Mouse (Mus musculus) thymus, postnatal 36 days (tissue): ENCODE data around the gene Lrrc58.
A peak's percentile ranks its signal among the peaks of the same experiment; 100 is the strongest.

Experiments used
- DNase-seq, 2 experiments: peaks; one replicate each; pipeline ENCODE4 v3.0.0; 2022; ENCODE audit warnings: mixed read lengths in 2 of 2

The Lrrc58 gene

DNA sequence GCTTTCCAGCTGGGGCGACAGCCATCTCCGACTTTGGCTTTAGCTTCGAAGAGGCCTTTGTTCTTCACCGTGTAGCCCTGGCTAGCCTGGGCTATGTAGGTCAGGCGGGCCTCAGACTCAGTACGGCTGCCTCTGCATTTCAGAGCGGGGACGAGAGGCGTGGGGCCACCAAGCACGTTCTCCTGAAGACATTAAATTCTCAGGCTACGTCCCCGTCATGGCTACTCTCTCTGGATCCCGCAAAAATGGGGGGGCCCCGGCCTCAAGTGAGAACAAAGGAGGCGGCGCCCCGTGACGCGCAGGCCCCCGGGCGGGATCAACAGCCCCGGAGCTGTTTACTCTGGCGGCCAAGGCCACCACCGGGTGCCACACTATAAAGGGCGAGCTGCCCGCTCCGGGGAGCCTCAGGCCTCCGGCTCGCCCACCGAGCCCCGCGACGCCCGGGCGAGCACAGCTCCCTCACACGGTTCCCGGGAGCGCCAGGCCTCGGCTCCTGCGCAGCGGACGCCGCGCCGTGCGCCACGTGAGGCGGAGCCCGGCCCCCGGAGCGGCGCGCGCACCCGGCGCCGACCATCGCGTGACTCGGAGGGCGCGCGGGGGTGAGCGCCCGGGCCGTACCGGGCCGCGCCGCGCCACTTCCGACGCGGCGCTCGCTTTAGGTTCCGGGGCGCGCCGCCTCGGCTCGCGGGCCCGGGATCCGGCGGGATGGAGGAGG, at the start of gene Lrrc58:
Gene Lrrc58 (plus strand): TSS at position 599 of the 715 bp plus-strand sequence.
- peak; percentile 86 to 89 for DNase-seq

DNA sequence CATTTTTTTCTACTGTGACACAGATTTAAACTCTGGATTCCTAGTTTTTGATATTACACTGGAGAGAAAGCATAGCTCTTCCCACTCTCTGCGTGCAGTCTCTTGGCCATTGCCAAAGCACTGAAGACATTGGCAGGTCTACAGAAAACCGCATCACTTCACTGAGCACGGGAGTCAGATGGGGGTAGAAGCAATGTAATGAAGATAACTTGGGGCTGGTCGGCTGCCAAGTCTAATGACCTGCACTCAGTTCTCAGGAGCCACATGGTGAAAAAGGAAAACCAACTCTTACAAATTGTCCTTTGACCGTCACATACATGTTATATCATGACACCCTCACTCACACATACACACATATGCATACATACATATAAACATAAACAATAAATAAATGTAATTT, 44.2 kb upstream of the Lrrc58 start:
- DNase-seq, result no peak

DNA sequence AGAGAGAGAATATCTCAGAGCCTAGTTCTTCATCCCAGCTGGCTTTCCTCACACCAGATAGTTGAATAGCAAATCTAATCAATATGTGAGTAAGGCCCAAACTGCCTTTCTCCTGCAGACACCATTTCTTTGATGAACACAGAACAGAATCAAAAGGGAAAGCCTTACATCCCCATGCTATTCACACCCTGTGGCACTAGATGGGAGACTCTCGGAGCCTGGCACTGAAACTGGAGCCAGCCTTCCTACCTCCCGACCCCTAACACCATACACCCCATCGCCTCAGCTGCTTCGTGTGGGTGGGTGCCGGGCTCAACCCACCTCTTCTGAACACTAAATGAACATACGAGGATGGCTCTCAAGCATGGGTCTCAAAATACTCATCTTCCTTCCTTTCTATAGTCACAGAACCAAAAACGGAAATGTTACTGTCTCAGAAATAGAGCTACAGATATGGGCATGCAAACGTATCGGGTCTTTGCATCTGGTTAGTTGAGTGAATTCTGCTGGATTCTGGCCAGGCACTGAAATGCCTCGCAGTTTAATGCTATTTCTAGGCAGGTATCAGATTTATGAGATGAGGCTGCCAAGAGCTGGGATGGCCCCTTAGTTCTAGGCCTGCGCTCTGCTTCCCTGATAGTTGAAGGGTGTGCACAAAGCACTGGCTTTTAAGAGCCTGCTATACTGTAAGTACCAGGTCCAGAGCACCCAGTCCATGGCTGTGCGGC, 43.2 kb upstream of the Lrrc58 start:
- no peak for DNase-seq

DNA sequence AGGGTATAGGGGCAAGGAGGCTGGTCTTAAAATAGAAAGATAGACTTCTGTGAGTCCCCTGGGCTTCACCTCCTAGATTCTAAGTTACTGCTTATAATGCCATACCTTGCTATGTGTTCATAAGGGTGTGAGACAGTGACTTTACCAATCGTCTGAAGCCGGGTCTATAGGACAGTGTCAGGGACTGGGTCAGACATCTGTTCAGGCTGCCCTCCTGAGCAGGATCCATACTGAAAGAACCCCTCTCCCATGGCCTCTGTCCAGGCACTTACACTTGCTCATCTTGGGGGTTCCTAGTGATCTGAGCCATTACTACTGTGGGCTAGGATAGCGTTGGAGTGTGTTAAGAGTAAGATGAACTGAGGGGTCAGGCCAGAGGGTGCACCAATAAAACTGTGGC, 41.9 kb upstream of the Lrrc58 start:
- DNase-seq, result no peak

DNA sequence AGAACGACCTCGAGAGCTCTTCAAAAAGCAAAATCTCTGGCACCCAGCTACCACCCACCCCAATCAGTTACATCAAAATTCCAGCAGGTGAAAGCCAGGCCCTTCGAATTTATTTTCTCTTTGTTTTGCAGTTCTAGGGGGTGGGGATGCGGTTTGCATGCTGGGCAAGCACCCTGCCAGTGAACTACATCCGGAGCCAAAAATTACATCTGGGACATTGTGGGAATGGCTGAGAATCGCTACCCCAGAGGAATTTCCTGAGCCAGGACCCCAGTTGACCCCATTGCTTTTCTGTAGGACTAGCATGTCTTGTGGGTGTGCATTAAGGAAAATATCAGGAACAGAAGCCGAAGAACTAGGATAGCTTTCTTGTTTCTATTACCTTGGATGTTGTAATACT, 37.1 kb upstream of the Lrrc58 start:
- no peak for DNase-seq

DNA sequence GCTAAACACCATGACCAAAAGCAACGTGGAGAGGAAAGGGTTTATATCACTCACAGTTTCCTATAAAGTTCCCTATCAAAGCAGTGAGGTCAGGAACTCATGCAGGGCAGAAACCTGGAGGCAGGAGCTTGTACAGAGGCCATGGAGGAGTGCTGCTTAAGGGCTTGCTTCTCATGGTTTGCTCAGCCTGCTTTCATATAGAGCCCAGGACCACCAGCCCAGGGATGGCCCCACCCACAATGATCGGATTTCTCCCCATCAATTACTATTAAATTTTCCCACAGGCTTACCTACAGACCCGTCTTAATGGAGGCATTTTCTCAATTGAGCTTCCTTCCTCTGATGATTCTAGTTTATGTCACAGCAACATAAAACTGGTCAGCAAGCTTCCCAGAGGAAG, 30.6 kb upstream of the Lrrc58 start:
- DNase-seq, result no peak

DNA sequence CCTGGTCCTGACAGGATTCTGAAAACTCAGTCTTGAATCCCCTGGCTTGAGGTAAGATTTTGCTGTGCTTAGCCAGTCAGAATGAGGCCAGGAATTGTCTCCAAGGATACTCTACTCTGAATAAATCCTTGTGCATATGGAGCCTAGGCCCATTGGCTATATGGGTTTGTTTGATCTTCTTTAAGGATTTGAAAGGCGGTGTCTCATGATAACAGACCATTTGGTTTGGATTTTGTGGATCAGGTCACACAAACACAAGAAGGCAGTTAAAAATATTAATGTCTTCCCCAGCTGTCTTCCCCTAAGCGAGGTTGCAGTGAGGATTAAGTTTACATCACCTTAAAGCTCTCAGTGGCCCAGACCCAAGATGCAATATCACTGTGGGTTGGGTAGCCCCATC, 25.8 kb upstream of the Lrrc58 start:
- no peak for DNase-seq

DNA sequence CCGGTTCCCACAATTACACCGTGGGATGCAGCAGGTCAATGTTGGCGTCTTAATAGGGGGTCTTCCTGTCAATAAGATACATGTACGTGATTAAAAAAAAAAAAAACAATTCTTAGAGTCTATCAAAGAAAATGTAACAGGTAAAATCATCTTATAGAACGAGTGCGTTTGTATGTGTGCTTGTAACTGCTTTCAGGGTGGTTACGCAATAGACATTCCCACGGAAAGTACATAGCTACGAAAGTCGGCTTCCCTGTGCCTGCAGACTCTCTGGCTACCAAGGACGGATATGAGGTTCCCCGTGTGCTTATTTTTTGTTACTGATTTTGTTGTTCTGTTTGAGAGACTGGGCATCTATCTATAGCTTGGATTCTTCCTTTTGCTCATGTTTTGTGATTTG, 24.4 kb upstream of the Lrrc58 start:
- no peak for DNase-seq

DNA sequence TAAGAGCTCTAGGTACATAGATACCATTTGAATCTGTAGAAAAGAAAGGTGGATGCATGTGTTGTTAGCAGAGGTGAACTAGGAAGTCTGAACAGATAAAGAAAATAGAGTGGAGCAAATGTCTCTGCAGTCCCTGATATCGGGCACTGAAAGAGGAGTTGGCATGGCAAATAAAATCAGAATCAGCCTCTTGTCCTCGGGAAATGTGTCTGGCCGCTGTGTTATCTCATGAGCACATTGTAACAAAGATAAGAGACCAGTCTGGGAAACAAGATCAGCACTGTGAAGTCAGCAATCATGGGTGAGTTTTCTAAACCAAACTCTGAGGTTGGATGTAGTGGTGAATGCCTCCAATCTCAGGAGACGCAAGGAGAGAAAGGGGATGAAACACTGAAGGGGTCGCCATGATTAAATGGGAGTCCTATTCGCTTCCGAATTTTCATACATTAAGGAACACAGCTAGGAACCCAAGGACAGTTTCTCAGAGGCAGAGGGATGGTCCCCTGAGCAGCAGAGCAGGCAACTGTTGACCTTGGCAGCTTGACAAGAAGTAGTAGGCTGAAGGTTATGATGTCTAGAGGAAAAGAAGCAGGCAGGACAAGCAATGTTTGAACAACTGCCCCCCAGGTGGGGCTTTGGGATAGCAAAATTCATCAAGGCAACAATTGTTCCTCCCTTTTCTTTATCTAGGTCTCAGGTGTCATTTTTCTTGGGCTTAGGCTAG, 22.8 kb upstream of the Lrrc58 start:
- DNase-seq, result no peak

DNA sequence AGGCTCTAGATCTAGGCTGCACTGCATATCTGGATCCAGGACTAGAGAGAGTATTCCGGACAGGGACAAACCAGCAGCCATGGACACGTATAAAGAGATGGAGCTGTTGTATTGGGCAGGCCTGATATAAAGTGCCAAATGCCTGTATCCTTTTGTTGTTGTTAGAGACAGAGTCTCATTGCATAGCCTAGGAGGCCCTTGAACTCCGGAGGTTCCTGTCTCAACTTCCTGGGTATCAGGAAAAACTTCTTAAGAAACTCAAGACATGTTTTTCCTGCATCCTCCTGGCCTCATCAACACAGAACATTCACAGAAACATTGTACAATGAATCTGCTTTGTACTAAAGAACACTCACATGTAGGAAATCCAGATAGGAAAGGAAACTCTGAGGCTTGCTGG, 21.1 kb upstream of the Lrrc58 start:
- no peak for DNase-seq

DNA sequence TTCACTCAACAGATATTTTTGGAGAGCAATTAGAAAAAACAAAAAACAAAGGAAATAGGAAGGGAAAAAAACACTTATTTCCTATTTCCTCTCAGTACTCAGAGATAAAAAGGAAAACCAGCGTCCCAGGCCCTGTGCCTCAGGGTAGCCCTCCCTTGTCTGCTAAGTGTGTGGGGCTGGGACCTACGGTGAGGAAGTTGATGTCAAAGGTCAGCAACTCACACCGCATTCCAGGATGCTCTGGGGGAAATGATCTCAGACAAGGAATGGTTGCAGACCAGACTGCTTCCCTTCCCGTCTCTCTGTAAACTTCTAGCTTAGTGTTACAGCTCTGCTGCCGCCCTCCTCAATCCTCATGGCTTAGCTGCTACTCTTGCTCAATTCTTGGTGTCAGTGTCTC, 16.8 kb upstream of the Lrrc58 start:
- no peak for DNase-seq

DNA sequence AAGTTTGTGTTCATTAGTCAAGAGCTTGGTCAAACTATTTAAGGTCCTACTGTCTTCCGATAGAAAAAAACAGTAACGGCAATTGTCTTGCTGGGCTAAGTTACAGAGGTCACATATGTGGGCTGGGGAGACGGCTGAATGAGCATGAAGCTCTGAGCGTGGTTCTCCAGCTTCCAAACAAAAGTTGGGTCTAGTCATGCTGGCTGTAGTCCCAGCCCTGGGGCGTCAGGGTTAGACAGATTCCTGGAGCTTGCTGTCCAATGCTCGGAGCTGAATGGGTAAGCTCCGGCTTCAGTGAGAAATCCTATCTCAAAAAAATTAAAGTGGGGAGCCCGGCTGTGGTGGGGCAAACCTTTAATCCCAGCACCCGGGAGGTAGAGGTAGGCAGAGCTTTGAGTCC, 14.9 kb upstream of the Lrrc58 start:
- DNase-seq, result no peak

DNA sequence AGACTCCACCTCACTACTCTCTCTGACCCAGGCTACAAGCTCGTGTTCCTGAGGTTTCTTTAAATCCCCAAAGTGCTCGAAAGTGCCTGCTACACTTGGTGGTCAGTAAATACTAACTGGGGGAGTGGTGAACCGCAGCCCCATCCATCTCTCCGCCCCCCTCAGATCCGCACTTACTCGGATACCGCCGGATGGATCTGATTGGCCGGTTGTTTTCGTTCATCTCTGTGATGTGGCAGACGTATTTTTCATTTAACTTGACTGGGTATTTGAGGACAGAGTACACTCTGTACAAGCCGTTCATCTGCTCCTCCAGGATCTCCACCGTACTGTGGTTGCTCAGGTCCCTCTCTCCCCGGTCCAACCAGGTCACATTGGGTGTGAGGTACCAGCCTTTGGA, 14.1 kb upstream of the Lrrc58 start:
- DNase-seq, result no peak

DNA sequence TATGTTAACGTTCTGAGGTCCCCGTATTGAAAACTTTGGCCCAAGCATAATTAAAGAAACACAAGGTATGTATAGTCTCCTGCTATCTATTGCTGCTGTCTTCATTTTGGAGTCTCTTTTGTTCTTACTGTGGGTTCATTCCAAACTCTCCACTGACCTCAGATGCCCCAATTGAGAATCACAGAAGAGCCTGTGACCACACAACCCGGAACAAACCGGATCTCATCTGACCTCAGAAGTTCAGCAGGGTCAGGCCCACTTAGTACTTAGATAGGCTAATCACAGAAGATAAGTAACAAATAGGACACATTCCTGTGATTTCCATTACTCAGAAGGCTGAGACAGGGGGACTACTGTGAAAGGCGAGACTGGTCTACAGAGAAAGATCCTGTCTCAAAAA, 13.6 kb upstream of the Lrrc58 start:
- DNase-seq, result no peak

DNA sequence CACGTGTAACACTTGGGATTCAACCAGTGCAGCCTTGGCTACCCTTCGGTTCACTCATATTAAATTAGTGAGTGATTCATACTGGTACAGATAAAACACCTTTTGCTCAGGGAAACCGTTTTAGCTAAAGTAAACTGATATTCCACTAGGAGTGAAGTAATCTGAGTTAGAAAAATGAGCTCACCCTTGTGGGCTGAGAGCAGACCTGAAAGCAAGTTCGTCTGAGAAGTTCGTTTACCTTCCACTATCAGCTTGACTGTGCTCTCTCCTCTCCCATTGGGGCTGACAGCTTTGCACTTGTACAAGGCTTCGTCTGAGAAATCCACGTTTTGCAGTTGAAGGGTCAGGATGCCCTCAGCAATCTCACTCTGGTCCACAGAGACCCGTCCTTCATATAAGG, 12.6 kb upstream of the Lrrc58 start:
- no peak for DNase-seq

DNA sequence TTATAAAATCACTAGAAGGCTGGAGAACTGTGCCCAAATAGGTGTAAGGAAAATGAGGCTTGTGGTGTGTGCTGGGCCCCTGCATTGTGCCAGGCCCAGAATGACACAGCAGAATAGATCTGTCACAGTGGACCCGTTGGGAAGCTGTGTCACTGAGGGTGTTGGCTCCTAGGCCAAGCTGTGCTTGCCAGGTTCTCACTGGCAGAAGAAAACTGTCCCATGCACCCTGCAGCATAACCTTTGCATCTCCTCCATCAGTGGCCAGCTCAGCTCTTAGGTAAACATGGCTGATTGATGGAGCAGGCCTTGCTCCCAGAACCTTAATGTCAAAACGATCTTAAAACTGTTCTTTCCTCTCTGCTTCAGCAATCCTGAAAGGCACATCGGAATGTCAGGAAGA, 11.9 kb upstream of the Lrrc58 start:
- DNase-seq, result no peak

DNA sequence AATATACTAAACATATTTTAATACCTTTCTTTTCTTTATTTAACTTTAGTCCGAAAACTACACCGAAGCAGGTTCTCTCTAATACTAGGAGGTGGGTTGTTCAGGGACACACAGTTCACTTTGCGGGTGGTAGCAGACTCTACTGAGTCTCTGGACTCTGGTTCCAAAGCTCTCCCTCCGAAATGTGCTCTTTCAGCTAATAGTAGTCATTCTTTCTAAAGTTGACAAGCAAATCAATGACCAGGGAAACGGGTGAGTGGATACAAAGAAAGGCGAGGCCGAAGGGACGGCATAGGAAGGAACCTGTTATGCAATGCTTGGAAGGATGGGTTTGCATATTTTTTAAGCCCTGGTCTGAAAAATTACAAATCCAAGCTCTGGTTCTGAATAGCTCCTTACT, 10.7 kb upstream of the Lrrc58 start:
- DNase-seq, result no peak

DNA sequence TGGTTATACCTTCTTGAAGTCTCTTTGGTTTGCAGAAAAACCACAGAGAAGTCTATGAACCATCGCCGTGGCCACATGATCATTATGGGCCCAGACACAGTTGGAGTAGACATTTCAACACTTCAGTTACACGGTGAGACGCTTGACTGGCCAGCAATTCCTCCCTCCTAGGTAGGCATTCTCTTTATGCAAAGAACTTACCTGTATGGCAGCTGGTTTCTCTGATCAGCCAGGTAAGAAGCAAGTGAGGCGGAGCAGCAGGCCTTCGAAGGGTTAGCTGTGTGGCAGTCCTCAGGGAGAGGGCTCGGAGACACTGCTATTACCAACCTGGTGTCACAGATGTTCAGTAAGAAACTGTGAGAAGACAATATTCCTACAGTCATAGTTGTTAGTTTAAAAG, 8.0 kb upstream of the Lrrc58 start:
- no peak for DNase-seq

DNA sequence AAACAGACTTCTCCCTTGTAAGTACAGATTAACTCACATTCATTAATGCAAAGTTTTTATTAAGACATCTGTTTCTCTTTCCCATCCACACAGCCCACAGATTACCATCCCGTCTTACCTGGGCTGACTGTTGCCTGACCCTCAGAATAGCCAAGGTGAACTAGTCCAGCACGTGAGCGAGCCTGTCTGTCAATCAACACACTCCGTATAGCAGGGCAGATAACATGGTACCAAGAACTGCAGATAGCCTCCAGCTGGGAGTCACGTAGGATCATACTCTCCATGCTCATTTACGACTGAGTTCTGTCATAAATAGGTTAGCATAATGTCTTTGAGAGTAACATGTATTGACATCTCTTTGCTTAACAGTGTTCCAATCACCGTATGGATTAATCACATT, 7.2 kb upstream of the Lrrc58 start, which contains the start of gene Gm36028:
Gene Gm36028 (minus strand): TSS at position 118 of the 400 bp plus-strand sequence.
- DNase-seq, result no peak

DNA sequence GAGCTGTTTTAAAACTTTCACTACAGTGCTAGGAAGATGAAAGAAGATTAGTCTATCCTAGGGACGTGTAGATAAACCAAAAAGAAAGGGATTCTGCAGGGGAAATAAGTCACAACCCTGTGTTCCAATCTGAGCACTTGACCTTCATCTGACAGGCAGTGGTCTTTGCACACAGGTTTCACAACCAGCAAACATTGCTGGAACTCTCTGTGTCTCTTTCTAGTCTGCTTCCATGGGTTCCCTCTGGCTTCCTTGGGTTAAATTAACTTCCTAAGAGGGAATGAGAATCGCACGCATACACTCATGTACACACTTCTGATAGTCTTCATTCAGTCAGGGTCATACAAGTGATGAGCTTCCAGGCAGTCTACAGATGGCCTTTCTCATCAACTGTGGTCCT, 4.3 kb upstream of the Lrrc58 start:
- no peak for DNase-seq

DNA sequence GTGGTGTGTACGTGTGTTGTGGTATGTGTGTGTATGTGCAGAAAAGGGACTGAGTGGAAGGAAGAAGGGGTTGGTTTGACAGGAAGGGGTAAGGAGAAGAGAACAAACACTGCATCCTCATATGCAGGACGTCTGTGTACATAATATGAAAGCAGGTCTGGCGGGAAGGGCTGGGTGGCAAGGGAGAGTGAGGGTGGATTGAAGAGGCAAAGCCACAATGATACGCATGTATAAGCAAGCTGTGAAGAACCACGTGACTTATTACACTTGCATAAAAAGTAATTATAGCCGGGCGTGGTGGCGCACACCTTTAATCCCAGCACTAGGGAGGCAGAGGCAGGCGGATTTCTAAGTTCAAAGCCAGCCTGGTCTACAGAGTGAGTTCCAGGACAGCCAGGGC, 2.3 kb upstream of the Lrrc58 start:
- DNase-seq, result no peak

DNA sequence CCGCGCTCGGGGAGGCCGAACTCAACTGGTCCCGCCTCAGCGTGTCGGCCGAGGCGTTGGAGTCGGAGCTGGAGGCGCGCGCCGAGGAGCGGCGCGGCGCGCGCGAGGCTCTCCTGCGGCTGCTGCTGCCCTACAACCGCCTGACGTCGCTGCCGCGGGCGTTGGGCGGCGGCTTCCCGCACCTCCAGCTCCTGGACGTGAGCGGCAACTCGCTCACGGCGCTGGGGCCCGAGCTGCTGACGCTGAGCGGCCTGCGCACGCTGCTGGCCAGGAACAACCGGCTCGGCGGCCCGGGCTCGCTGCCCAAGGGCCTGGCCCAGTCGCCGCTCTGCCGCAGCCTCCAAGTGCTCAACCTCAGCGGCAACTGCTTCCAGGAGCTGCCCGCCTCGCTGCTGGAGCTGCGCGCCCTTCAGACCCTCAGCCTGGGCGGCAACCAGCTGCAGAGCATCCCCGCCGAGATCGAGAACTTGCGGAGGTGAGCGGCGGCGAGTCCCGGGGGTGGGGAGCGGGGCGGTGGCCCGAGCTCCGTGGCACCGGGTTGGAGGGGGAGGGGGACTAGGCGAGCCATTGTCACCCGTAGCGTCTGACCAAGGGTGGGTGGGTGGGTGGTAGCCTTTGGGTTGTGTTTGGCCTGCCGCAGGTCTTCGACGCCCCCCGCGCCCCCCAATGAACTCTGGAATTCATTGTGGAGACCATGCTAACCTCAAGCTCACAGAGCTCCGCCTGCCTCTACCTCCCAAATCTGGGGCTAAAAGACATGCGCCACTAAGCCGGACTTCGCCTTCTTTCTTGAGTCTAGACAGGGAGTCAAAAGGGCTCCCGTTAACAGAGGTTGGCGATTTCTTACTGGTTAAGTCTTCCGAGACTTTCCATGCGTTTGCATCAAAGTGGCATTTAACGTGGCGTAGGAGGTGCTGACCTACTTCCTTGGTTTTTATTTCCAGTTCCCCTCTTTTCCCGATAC, 599 bp downstream of the Lrrc58 start:
- peak in 1 of 2 experiments; percentile 58 for DNase-seq
